Mouse (Mus musculus) 3T3-L1 (cell line): ENCODE measurements around the gene Tas2r143.

Experiments
- DNase-seq: peaks from one replicate; pipeline ENCODE4 v3.0.0-alpha.2; 2015; ENCODE audit warnings: low read depth, low spot score

Tas2r143 gene

GRCm38 (mm10) chr6:42365215-42365614 is 34.8 kb upstream of the Tas2r143 start:
- DNase-seq = no peak

GRCm38 (mm10) chr6:42369870-42370269 is 30.2 kb upstream of the Tas2r143 start:
- DNase-seq = no peak

GRCm38 (mm10) chr6:42370630-42371363 is 29.2 kb upstream of the Tas2r143 start:
- DNase-seq = no peak

DNA sequence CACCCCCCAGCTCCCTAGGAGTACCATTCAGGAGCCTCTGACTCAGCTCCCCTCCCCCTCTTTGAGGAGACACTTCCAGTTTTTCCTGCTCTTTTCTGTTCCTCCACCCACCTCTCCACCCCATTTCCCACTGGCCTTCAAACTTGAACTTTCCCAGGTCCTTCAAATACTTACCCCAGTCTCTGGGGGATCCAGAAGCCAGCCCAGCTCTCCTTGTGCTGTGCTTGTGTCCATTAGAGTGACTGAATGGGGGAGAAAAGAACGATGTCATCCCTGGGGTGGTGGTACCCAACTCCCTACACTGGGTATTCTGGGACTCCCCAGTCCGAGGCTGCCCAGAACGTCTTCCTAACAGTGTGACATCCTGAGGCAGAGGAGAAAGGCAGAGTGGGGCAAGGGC is 28.0 kb upstream of the Tas2r143 start:
- no peak for DNase-seq

- no peak for DNase-seq
Observed at GRCm38 (mm10) chr6:42372421-42372815, 27.6 kb upstream of the Tas2r143 start.

- DNase-seq = peak; percentile 64
Observed at GRCm38 (mm10) chr6:42372816-42373547, 27.1 kb upstream of the Tas2r143 start, which contains the start of gene Epha1. Gene Epha1 (minus strand): TSS chr6:42373268.

- peak; percentile 73 for DNase-seq
Observed at GRCm38 (mm10) chr6:42373669-42374430, 26.2 kb upstream of the Tas2r143 start.

DNA sequence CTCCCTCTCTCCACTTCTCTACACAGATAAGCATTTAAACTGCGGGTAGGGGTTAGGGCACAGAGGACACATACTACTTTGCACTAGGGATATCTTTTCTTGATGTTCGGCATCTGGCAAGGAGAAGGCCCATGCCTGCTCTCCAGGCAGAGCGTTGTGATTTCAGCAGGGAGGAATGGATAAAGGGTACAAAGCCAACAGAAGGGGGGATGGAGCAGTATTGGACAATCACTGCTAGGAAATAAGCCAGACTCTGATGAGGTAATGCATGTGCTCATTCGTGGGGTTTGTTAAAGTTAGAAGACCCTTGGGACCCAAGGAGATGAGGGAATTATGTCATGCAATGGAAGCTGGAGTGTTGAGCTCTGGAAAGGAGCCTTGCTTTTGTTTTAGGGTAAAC is 25.3 kb upstream of the Tas2r143 start:
- peak; percentile 78 for DNase-seq

- no peak for DNase-seq
Observed at GRCm38 (mm10) chr6:42375131-42375530, 24.9 kb upstream of the Tas2r143 start.

DNA sequence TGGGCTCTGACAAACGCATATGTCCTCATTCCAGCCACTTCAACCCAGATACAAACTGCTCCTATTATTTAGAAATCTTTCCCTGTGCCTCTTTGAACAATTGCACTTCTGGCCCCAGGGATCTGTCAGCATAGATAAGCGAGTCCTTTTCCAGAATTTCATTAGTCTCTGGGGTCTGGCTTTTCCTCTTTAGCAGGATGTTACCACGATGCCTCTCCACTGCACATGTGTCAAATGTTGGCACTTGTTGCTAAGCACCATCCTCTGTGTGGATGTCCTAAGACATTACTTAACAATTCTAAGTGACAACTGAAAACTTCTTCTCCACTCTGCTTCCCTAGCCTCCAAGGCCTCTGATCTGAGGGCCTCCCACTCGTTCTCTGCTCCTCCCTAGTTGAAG is 24.0 kb upstream of the Tas2r143 start:
- no peak for DNase-seq

DNA sequence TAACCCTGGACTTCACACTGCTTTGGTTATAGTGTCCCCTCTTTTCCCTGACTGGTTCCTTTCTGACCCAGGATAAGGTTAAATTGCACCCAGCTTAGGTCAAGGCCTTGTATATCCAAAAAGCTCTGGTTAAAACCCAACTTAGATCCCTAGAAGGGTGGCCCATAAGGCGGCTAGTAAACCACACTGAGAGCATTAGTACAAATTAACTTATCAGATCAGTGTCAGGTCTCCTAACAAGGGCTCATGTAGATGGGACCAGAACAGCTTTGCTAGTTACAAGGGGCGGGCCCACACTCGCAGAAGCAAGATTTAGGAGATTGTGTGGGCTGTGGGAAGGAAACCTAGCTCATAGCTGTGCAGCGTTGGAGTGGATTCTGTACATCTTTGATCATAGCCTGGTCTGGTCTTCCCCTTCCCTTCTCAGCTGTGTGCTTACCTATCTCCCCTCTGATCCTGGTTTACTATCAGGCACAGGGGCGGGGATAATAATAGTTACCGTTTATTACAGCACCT is 23.5 kb upstream of the Tas2r143 start:
- no peak for DNase-seq

GRCm38 (mm10) chr6:42377280-42377679 is 22.8 kb upstream of the Tas2r143 start:
- DNase-seq = no peak

DNA sequence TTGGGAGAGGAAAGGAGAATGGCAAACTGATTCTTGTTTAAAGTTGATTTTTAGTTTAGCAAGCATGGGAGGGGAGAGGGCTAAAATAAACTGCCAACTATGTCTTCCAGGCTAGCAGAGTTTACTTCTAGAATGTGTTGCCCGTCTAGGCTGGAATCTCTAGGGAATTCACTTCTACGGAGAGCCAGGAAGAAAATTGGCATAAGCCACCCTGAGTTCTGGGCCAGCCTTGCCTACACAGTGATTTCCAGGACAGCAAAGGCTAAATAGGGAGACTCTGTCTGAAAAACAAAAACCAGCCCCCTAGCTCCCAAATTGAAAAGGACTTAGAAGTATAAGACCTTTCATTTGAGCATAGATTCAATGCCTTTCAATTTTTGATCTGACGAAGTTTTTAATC is 20.5 kb upstream of the Tas2r143 start:
- no peak for DNase-seq

- peak; percentile 76 for DNase-seq
Observed at GRCm38 (mm10) chr6:42380416-42381144, 19.5 kb upstream of the Tas2r143 start.

DNA sequence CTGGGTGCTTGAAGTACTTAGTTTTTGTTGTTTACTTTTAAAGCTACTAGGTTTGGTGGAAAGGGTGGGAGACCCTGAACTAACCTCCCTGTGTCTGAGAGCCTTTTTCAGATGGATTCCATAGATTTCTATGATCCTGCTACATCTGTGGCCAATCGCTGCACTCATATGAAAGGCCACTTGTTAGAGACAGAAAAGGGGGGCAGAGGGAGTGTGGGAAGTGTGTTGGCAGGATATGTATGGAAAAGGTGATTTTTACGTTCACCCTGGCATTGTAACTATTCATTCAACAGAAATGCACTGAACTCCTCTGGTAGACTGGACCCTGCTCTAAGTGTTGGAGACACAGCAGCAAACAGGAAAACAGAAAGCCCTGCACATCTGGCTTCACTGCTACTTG is 18.8 kb upstream of the Tas2r143 start:
- no peak for DNase-seq

DNA sequence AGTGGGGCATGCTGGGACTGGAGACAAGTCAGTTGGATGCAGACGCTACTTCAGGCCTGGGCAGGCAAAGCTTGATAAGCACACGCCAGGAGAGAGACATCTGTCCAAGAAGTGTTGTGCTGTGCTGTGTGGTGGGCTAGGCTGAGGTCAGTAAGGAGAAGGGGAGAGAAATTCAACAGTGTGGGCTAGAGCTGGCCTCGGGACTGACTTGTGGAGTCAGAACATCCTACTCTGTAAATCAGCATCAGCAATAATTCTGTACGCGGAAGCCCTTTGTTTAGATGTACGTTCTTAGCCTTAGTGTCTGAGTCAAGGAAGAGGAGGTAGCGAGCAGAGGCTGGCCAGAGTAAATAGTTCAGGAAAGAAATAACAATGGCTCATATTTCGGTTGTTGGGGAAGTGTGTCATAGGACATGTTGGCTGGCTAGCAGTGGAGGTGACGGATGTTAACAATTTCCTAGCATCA is 18.1 kb upstream of the Tas2r143 start:
- DNase-seq = peak; percentile 84

- DNase-seq = no peak
Observed at GRCm38 (mm10) chr6:42383360-42383759, 16.7 kb upstream of the Tas2r143 start.

GRCm38 (mm10) chr6:42385635-42386034 is 14.4 kb upstream of the Tas2r143 start:
- no peak for DNase-seq

GRCm38 (mm10) chr6:42391796-42392330 is 8.2 kb upstream of the Tas2r143 start:
- DNase-seq = peak; percentile 42

- DNase-seq = peak; percentile 100
Observed at GRCm38 (mm10) chr6:42395960-42396809, 3.9 kb upstream of the Tas2r143 start.
